Mouse (Mus musculus) embryo, embryonic 9.5 days (tissue): ENCODE data around the gene Mib2.
"Not testable (repeated sequence)": the region's sequence is repeated elsewhere in the genome, so short reads cannot be mapped to it uniquely, and the experiment has no call there.

Source experiments
- DNase-seq: peaks from one replicate; pipeline ENCODE4 v3.0.0-alpha.2; 2017; ENCODE audit errors: extremely low spot score

Gene Mib2

DNA sequence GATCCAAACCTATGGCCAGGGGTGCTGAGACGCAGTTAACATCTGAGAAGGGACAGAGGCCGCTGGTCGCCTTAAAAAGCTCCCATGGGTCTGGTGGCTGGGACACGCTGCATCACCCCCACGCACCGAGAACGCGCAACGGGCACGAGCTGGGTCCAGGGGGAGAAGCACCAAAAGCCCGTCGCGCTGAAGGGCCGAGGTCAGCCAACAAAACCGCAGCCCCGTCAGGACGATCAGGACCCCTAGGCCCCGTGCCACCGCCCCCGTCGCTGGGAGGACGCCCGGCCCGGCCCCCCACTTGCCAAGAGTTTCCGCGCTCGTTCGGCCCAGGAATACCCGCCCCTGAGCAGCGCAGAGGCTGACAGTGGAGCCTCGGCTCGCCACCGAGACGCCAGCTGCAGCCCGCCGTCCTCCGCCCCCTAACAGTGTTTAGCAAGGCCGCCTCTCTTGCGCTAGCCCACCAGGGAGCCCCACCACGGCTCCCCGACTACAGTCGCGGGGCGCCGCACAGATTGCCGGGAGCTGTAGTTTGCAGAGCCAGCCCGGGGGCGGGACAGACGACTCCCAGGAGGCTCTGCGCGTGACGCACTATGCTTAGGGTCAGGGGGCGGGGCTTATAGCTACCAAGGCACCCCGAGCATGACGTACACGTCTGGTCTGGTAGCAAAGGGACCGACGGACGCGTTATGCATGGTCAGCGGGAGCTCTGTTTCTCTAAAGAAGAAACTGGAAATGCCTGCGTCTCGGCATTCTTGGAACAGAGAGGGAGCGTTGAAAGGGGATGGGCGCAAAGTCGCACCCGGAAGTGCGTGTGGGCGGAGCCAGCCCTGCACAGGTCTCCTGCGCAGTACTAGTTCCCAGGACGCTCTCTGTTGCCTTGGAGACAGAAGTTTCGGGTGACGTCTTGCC is at the start of gene Mib2:
TSS of gene Mib2 (minus strand) at position 510 of the 909 bp plus-strand sequence.
- DNase-seq: peak; percentile 97

DNA sequence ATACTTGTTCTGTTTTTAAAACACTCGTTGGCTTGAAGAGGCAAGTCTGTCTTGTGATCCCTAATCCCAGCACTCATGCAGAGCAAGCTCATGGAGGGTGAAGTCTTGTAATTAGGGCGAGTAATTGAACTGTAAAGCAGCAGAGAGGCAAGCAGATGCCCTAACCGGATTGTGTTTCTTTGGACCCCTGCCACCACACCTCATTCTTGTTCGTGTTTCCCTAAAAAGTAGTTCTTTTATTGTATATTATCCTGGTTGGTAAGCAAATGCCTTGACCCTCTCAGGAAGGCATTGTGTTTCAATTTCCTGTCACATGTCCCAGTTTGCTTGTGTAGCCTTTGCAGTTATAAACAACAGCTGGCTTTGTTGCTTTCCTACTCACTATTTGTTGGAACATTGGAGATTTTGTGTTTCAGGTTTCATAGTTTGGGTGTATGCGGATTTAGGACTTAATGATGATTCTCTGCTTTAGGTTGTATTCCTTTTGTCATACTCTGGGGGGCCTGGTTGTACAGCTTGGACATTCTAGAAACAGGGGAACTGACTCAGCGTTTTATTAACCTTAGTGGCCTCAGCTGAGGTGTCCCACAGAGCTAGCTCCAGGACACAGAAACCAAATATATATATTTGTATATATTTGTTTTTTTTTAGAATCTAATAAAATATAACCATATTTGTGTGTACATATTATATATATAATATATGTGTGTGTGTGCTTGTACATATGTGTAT is 41.7 kb upstream of the Mib2 start:
- DNase-seq: no peak

DNA sequence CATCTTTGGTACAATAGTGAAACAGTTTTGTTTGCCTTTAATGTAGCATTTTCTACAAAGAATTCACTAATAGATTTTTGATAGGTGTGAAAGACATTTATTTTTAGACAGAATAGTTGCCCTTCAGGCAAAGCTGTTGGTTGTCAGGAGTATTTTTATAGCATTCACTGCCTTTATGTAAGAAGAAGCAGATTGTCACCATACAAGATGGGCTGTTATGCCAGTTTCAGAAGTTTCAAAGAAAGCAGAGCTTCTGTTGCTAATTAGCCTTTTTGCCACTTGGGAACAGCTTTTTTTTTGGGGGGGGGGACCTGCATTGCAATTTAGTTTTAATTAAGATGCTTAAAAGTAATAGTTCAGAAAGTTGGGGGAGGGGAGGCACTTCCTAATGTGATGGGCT is 40.0 kb upstream of the Mib2 start:
- no peak for DNase-seq

DNA sequence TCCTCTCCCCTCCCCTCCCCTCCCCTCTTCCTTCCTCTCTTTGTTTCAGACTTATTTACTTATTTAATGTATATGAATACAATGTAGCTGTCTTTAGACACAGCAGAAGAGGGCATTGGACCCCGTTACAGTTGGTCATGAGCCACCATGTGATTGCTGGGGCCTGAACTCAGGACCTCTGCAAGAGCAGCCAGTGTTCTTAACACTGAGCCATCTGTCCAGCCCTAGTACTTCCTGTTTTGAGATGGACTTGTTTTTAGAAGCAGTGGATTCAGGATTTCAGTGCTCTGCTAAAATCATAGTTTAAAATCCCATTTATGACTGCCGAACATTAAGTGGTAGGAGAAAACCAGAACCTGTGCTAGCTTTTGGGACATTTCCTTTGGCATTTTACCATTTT is 39.6 kb upstream of the Mib2 start:
- DNase-seq: no peak

DNA sequence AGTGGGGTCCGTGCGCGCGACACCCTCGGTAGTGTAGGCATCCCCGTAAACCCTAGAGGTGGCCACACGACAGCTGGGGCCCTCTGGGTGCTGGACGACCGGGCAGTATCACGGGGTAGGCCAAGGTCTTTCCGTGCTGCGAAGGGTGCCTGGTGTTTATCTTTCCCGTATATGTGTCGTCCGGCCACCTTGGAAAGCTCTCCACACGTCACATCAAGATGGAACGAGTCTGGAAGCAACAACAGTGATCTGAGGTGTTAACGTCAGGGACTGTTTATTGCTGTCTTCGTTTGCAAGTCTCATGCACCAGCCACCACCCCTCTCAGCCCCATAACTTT is 36.6 kb upstream of the Mib2 start:
- no peak for DNase-seq

DNA sequence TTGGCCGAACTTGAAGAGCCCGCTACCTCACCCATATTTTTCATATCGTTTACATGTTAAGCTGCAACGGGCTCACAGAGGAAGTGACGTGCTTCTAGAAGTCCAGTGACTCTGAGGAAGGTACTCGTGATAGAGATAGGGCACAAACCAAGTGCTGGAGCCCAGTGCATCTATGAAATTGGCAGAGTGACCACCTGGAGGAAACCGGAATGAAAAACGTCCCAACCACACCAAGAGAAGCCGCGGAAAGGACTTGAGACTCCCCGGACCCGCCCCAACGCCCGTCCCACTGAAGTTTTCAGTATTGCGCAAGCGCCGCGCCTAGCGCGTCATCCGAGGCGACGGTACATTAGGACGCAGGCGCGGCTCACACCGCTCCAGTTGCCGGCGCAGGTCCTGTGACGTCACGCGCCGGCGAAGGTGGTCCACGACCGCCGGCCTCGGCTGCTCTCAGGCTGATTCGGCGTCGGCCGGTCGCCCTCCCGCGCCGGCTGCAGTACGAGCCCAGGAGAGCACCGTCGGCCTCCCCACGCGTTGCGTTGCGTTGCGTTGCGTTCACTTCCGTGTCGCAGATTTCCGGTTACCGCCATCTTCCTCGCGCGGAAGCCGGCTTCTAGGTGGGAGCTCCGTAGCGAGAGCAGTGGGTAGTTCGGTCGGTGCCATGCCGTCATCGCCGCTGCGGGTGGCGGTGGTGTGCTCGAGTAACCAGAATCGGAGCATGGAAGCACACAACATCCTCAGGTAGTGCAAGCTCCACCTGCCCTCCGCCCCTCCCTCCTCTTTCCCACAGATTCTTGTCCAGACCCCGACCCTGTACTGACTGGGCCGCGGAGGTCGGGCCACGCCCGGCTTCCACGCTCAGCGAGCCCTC is 36.0 kb upstream of the Mib2 start, which contains the start of gene Ssu72:
TSS of gene Ssu72 (plus strand) at position 80 of the 871 bp plus-strand sequence.
- DNase-seq: peak; percentile 96

DNA sequence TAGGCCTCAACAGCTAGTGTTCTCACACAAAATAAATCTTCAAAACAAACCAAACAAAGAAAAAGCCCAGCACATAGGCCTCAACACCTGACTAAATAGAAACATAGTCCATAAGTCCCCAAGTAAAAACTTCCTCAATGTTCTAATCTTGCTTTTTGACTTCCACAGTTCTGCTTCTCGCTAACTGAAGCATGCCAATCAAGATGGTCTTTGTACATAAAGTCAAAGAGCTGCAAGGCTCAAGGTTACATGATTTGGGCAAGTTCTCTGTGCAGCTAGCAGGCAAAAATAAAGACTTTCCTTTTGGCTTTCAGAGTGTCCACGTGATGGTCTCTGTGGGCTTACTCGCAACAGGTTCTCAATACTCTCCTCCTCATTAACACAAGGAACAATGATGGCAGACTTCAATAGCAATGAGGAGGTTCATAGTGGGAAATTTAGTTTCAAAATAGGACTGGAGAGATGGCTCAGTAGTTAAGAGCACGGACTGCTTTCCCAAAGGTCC is 34.5 kb upstream of the Mib2 start:
- DNase-seq: no peak

DNA sequence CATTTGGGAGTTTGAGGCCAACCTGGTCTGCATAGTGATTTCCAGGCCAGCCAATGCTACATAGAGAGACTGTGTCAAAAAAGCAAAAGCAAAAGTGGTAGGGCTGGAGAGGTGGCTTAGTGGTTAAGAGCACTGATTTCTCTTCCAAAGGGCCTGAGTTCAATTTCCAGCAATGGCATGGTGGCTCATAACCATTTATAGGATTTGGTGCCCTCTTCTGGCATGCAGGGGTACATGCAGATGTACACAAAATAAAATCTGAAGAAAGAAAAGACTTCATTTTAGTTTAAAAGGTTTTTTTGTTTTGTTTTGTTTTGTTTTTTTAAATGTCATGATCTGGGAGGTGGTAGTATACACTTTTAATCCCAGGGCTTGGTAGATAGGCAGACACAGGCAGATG is 31.4 kb upstream of the Mib2 start:
- DNase-seq: peak; percentile 27

DNA sequence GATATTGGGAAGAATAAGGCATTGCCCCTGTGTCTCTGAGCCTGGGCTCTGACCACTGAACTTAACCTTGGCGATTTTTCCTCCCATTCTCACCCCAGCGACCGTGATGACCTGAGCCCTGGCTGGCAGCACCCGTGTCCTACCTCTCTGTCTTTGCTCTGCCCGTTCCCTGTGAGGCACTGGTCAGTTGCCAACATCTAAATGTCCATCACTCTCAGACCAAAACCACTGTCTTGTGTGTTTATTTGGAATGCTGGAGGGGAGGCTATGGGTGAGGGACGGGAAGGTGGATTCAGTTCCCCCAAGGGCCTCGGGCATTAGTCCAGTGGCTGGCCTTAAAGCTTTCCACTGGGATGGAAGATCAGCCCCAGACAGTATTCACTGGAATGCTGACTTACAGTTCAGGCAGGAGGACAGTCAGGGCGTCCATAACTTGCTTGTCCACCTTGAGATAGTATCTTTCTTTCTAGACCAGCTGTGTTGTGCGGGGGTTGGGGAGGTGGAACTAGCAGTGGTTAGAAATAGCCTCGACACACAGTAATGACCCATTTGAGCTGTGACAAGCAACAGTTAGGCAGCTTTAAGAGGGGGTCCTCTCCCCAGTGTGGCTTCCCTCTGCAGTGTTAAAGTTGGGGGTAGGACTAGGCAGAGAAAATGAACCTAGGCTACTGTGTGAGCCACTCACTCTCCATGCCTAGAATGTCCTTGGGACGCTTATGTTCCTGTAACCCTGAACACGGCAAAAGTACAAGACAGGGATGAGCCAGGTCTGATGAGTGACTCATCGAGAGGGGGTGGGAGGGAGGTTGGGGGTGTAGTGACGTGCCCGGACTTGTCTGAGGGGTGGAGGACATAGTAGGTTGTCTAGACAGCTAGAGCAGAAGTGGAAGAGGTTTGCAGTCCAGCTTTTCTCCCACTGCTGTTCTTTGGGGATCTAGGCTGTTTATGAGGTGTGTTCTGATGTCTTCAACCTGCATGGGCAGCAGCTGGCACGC is 27.6 kb upstream of the Mib2 start:
- DNase-seq: no peak

DNA sequence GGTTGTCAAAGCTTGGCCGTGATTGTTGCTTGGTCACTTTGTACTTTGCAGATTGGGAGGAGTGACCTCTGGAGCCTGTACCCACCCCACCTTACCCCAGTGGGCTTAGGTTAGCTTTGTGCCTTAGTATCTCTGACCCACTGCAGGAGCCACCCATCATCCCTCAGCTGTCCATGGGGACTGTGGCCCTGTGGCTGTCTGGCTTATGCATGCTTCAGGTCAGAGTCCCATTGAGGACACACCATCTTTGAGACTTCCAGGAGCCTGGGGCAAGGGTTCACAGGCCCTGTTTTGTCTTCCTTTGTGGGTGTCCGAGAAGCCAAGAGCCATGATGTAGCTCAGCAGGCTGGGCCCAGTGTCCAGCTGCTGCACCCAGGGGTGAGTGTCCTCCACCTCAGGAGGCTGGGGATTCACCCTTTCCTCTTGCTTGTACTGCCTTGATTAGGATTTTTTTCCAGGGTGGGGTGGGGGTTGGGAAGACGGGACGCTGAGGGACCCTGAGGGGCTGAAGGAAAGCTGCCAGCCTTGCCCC is 26.6 kb upstream of the Mib2 start:
- DNase-seq: no peak

DNA sequence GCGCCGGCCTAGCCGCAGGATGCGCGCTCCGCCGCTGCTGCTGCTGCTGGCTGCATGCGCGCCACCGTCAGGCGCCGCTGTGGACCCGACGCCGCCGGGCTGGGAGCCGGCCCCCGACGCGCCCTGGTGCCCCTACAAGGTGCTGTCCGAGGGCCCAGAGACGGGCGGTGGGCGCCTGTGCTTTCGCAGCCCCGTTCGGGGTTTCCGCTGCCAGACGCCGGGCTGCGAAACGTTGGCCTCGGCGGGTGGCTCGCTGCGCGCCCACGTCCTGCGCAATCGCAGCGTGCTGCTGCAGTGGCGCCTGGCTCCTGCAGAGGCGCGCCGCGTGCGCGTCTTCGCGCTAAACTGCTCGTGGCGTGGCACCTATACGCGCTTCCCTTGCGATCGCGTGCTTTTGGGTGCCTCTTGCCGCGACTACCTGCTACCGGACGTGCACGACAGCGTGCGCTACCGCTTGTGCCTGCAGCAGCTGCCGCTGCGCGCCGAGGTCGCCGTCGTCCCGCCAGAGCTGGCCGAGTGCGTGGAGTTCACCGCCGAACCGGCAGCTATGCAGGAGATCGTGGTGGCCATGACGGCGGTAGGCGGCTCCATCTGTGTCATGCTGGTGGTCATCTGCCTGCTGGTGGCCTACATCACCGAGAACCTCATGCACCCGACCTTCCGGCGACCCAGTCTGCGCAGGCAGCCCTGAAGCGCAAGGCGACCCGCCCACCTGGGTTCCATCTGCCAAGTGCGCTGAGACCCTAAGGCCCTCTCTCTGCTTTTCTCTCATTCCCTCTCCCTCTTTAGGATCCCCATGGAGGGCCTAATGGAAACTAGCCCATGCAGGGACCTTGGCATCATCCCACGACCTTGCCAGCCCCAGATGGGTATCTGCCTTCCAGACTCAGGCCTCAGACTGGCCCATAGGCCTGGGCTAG is 25.7 kb upstream of the Mib2 start:
- peak; percentile 52 for DNase-seq

DNA sequence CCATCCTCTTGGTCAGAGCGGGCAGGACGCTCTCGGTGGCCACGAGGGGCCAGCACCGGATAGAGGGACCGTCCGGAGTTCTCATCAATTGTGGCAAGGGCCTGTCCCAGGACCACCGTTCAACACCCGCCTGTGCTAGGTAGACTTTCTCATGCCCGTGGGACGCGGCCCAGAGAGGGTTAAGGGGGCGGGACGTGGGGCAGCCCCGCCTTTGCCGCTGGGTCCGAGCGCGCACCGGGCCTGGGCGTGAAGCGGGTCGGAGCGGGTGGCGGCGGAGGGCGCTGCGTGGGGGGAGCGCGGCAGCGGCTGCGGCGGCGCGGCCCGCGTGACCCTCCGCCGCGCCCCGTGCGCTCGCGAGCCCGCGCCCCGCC is 25.1 kb upstream of the Mib2 start, which contains the start of gene Fndc10:
TSS of gene Fndc10 (plus strand) at position 232 of the 371 bp plus-strand sequence.
- peak; percentile 69 for DNase-seq

DNA sequence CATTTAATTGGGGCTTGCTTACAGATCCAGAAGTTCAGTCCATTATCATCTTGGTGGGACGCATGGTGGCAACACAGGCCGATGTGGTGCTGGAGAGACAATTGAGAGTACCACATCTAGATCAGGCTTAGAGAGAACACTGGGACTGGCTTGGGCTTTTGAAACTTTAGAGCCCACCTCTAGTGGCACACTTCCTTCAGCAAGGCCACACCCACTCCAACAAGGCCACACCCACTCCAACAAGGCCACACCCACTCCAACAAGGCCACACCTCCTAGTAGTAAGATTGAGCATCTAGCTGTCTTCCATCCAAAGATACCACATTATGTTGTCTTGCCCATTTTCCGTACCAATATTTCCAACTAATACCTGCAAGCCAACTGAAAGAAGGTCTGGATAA is 23.4 kb upstream of the Mib2 start:
- DNase-seq: no peak

DNA sequence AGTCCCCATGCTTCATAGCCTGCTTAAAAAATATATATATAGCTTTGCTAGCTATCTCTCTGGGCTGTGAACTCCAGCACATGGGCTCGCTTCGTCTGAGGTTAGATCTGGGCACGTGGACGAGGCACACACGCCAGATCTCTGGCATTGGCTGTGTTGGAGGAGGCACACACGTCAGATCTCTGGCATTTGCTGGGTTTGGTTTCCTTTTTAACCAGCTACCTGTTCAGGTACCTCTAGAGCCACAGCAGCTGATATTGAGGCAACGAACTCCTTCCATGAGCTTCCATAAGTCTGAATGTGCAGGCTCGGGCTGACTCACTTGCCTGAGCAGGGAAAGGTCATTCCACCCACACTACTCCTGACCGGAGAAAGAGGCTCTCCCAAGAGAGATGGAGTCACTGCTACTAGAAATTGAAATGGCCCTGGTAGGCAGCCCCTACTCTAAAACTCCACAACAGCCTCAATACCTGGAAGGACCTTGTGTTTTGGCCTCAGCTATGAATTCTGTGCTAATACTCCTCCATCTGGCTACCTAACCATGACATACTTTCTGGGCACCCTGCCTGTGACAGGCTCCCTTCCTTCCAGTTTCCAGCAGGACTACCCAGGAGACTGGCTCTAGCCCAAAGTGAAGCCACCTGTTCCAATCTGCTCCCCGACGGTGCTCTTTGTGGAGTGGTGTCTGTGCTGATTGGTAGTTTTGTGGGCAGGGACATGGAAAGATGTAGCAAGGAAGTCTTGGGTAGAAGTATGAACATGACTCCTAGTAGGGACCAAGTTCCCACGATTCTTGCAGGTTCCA is 21.8 kb upstream of the Mib2 start:
- DNase-seq: no peak

DNA sequence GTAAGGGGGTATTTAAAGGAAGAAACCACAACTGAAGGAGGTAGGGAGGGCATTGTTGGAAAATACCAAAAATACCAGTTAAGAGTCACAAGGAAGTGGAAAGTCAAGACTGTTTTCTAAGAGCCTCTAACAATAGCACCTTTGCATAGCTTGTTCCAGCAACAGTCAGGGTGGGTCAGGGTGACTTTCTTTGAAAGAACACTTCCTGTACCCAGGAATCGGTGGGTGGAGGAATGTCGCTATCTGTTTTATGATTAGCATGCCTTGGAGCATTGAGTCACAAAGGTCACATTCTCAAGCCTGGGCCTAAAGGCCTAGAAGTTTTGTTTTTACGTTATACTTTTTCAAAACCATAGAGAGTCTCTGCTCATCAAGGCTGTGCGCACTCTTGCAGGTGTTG is 18.8 kb upstream of the Mib2 start:
- not testable (repeated sequence) for DNase-seq

DNA sequence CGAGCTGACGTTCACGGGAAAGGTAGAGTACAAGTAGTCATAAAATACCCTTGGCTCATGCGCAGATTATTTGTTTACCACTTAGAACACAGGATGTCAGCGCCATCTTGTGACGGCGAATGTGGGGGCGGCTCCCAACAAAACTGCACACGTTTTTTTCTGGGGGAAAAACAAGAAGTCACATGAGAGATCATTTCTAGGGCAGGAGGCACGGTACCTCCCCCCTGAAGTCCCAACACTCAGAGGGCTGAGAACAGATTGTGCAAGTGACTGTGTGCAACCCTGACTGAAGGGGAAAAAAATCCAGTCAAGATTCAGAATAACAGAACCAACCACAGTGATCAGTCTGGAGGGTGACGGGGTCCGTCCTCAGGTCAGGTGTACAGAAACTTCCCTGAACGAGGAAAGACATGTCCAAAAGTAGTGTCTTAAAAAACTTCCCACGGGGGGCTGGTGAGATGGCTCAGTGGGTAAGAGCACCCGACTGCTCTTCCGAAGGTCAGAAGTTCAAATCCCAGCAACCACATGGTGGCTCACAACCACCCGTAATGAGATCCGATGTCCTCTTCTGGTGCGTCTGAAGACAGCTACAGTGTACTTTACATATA is 14.8 kb upstream of the Mib2 start:
- not testable (repeated sequence) for DNase-seq

DNA sequence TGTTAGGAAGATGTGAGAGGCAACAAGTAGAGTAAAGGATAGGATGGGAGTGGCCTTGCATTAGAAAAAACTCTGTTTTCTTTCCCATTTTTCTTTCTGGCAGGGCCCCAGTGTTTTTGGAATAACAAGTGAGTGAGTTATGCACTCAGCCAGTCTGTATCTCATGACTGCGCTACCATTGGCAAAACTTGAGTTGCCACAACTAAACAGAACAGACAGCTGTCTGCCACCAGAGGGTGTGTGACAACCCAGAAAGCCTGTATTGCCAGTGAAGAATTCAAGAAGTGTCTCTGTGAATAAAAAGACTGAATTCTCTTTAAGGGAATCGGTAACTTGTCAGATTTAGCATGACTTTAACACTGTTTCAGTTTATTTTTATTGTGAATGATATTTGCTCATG is 7.0 kb upstream of the Mib2 start:
- no peak for DNase-seq

DNA sequence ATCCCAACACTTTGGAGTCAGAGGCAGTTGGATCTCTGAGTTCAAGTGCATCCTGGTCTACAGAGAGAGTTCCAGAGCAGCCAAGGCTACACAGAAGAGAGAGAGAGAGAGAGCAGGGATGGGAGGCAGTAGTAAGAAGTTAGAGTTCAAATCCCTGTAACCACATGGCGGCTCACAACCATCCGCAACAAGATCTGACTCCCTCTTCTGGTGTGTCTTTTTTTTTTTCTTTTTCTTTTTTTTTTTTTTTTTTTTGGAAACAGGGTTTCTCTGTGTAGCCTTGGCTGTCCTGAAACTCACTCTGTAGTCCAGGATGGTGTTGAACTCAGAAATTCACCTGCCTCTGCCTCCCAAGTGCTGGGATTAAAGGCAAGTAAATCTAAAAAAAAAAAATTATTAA is 3.1 kb upstream of the Mib2 start:
- DNase-seq: no peak
